Mouse (Mus musculus) layer of hippocampus, adult 18-20 months (tissue): ENCODE results near the gene Unc5b. TPM values are rescaled to one million over a fixed set of nuclear protein-coding genes. Genes with fewer than 3 reads are reported as not detected.

Source experiments
- DNase-seq, 2 experiments: peaks; one replicate each; pipeline ENCODE4 v3.0.0; 2022; ENCODE audit warnings: low spot score in 2 of 2
- total RNA-seq, 2 experiments: library from RNA; stranded (reverse); gene quantifications; 2 replicates each; pipeline ENCODE4 v1.2.3; 2021

Gene Unc5b
- total RNA-seq, 2 experiments from 2014 or later = 15.0 to 15.6 TPM

DNA sequence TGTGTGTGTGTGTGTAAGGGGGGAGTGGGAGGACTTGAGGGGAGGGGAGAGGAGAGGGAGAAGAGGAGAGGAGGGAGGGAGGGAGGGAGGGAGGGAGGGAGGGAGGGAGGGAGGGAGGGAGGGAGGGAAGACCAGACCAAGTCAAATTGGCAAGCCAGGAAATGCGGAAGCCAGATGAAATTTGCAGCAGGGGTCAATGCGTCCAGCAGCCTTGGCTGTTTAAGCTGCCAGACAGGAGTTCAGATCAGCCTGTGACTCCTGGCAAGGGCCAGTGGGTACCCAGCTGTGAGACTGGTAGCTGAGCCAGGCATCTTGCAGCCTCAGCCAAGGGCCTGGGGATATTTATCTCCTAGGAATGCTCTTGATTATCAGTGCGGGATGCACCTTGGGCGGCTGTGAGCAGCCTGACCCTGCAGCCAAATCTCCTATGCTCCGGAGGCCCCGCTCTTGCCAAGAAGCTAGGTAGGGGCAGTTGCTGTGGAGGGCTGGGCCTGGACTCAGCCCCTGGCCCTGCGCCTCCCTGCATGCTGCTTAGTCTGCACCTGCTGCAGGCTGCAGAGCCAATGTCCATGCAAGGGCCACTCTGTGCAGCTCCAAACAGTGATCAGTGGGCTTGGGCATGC, 9.5 kb downstream of the Unc5b start:
- no peak for DNase-seq

DNA sequence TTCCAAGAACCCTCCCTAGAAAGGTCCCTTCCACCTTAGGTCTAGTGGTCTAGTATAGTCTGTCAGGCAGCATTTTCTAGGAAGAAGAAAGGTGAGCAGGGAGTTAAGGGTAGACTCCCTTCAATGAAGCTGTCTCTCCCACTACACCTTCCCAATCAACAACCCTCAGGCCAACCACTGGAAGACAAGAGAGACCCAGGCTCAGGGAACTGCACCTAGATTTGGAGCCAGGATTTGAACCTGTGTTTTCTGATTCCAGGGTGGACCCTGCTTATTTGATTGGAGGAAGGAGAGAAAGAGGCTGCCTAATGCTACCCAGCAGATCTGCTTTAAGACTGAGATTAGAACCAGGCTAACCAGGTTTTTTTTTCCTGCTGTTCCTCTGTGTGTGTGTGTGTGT, 10.1 kb downstream of the Unc5b start:
- no peak for DNase-seq

DNA sequence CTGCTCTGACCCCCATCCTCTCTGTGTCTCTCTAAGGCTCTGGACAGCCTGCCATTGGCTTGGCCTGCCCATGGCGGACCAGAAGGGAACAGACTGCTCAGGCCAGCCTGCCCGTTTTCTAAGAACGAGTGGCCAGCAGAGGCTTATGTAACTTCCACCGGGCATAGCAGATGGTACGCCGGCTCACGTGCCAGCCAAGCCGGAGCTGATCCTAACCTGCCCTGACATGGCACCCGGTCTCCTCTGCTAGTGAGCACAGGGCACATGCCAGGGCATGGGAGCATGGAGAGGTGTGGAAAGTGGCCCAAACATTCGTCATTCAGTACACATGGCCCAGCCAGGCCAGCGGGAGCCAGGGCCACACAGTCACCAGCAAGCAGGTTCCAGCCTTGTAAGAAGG, 10.8 kb downstream of the Unc5b start:
- DNase-seq = no peak

DNA sequence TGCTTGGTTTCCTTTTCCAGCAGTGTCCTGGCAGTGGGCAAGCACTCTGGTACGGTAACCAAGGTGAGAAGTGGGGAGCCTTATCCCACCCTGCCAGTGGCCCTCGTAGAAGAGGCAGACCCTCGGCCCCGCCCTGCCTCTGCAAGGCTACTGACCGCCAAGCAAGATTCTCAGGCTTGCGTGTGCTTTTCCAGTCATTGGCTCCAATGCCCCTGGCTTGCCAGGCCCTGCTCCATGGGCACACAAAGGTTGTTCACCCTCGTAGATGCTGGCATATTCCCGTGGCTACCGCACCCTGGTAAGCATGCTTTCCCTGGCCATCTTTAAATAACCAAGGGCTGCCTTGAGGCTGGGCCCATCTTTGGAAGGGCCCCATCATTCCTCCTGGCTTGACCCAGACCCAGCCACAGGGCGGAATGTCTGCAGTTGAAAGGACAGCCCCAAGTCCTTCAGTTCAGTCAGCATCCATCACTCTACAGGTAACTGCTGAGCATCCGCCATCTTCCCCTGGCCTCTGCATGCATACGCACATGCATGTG, 11.7 kb downstream of the Unc5b start:
- DNase-seq = no peak

DNA sequence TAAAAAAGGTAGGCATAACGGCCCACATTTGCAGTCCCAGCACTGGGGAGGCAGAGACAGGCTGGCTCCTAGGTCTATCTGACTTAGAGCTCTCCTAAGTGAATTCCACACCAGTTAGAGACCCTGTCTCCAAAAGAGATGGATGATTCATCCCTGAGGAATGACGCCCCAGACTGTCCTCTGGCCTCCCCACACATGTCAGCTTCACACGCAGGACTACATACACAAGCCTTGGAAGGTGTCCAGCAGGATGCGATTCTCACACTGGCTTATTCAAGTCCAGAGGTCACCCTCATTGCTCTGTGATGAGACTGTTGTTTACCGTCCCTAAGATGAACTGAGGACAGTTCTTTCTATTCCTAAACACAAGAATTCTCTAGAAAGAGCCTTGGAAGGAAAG, 12.2 kb downstream of the Unc5b start:
- no peak for DNase-seq

DNA sequence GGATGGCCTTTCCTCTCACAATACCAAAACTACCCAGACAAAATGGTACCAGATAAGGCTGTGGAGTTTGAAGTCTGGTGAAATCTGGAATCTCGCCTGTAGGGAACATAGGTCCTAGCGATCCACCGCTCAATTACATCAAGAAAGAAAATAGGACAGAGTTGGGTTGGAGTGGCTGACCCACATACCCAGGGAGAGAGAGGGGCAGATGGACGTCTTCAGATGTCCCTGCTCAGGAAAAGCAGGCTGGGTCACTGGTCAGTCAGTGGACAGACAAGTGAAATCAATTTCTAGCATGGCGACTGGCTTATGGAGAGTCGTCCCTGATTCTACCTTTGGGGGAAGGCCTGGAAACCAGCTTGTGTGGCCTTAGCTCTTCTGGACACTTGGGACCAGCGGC, 12.7 kb downstream of the Unc5b start:
- no peak for DNase-seq

DNA sequence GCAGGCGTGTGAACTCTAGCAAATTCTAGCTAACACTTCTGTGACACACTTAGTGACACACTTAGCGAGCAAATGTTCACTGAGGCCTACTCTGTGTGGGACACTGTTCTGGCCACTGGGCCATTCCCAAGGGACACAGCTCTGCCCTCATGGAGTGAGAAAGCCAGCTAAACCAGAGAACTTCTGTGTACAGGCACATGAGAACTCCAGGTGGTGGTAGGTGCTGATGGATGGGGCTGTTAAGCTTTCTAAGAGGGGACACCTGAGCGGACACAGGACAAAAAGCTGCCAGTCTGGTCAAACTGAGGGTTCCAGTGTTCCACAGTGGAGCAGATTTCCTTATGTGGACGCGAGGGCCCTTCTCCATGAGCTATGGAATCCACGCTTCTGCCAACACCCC, 13.5 kb downstream of the Unc5b start:
- DNase-seq = no peak

DNA sequence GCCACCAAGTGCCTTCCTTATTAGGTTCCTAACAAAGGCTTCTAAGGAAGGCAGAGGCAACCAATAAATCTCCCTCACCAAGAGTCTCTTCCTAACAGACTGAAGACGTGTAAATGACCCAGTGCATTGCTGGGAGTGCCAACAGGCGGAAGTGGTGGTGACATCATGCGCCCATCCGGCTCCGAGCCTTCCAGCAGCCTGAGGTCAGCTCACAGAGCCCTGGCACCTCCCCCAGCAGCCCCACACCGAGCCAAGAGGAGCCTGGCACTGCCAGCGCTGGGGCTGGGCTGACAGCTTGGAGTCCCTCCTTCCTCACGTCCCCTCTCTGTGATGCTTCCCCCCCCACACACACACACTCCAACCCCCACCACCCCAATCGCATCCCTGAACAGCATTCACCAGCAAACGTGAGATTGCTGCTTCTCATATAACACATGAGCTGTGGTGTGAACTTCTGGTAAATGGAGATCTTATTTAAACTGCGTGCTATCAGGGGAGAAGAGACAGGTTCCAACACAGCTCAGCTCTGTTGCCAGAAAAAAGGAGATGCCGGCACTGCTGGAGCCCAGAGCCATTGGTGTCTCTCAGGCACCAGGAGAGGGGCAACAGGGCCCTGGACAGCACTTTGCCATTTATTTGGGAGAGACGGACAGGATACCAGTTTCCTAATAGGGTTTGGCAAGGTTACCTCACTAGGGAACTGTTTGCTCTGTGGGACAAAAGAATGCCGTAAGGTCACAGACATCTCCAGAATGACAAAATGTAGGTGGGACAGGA, 14.3 kb downstream of the Unc5b start:
- peak; percentile 53 to 77 for DNase-seq

DNA sequence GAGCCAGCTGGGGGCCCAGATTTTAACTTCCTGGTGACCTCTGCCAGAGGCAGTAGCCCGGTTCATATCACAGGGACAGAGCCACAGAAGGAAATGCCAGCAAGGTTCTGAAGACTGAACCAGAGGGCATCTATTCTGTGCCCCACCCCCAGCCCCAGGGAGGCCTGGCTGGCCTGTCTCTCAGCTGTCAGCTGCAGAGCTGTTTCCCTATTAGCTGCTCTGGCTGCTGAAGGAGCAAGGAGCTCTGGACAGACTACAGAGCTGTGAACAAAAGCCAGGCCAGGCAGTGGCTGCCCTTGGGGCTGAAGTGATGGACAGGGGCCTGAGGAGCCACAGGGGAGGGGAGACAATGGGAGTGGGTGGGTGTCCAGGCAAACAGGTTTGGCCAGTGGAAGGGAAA, 15.5 kb downstream of the Unc5b start:
- no peak for DNase-seq

DNA sequence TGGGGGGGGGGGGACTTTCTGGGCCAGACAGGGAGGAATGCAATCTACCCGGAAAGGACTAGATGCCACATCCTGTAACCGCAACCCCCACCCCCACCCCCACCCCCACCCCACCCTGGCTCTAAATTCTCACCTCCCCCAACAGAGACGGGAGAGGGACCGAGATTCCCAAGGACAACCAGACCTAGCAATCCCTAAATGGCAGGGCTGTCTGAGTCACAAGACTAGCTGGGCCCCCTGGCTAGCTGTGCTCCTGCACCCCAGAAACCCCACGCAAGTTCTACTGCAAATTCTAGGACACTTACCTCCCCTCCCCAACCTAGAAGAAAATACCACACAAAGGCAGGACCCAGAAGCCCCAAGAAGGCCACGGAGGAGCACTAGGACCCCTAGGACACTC, 16.3 kb downstream of the Unc5b start:
- no peak for DNase-seq

DNA sequence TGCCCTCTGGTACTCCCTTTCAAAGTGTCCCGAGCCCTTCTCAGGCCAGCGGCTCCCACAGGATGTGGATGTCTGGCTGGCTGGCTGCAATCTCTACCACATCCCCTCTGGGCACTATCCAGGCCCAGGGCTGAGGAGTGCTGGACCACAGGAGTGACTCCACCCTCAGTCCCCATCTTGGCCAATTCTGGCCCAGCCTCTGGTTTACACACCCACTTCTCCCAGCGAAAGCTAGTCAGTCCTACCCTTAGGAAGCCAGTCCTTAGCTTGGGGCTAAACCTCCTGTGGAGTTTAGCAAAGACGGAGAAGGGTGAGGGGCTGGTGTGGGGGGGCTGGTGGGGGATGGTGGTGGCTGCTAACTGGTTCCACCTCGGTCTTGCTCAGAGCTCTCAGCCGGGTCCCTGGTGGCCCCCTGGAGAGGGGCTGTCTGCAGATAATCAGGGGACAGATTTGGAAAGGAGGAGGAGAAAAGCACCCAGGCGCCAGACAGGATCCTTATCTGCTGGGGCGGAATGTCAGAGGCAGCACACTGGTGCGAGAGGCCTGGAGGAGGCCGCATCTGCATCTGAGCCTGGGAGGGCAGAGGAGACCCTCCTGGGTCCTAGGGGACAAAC, 16.8 kb downstream of the Unc5b start:
- DNase-seq = no peak

DNA sequence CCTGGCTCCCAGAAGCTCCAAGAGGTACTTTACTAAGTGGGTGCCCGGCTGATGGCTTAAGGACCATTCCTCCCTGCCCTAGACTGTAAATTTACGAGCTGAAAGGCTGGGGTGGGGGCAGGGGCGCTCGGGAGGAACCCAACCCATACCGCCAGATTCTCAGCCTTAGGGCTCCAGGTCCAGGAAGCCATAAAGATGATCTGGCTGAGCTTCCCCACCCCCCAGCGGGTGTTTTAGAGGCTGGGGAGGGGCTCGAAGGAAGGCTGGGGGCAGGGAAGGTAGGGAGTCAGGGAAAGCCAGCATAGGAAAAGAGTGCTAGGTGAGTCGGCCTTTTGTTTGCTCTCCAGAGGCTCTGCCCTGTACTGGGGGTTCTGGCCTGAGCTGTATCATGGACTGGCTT, 17.8 kb downstream of the Unc5b start:
- no peak for DNase-seq

DNA sequence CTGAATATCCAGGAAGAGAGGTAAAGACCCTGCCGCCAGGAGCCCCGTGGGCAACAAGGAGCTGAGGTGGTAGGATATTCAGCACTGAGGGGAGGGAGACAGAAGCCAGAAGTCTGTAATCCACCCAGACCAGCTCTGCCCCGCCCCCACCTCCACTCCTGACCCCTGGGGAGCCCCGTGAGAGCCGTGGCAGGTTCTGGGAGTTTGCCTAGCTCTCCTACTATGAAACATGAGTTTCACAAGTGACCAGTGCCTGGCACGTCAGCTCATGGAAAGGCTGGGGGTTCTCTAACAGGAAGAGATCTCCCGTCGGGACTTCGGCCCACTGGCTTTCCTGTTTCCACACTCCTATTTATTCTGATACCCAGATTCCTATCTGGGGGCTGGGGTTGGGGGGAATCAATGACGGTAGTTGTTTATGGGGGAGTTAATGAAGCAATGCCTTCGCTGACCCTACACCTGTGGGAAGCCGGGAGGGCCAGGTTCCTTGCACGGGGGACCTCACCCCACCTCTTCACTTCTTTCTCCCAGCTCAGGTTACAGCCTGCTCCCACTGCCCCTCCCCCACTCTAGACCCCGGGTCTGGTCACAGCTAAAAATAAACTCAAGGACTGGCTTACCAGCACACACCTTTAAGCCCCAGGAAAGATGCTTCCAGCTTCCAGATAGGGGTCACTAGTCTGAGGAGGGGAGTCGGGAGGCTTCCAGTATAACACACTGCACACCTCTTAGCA, 19.4 kb downstream of the Unc5b start:
- no peak for DNase-seq

DNA sequence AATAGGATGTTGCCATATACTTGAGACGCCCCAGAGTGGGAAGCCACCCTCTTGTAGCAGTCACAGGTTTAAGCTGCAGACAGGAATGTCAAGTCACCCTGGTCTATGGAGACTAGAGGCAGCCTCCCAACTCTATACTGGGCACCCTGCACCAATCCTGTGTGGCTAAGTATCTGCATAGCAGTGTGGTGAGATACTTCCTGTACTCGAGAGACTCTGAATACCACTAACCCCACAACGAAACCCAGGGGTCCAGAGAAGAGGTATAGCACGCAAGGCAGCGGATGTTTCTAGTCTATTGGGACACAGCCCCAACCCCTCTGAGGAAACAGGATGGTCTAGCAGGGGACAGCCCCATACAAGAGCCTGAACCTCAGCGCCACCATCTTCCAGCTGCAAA, 22.9 kb downstream of the Unc5b start:
- DNase-seq = no peak

DNA sequence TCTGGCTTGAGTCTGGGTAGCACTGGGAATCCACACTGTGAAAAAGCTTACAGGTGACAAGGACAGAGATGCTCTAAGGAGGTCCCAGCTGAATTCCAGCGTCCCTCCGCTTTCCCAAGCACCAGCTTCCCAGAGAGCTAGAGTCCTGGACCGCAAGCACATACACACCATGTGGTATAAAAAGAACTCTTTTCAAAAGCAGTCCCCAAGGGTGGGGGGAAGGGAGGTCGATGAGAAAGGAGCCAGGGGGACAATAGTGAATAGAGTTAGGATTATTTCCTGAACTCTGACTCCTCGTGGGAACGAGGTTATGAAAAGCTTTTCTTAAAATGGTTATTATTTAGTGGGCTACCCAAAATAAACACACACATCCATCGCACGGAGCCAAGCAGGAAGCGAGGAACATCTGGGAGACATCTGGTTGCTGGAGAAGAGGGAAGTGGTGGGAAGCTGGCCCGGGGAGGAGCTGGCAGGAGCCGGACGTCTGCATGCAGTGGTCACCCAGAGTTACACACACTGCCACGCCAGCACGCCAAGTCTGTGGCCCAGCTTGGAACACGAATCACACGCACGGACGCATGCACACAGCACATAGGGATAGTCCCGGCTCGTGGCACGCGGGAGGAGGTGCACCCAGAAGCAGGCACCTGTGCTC, 23.7 kb downstream of the Unc5b start:
- DNase-seq = no peak

DNA sequence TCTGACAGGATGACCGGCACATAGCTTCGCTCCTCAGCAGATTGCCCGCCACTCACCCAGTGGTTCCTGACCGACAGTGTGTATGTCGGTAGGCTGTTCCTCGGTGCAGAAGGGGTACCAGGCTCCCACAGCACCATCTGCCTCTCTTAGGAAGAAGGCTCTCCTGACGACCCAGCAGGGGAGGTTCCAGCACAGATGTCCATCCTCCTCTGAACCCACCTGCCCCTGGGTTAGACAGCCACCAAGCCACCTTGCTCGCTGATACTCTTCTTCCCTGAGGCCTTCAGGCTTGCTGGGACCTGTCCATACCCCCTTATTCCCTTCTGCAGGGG, 25.2 kb downstream of the Unc5b start:
- no peak for DNase-seq

DNA sequence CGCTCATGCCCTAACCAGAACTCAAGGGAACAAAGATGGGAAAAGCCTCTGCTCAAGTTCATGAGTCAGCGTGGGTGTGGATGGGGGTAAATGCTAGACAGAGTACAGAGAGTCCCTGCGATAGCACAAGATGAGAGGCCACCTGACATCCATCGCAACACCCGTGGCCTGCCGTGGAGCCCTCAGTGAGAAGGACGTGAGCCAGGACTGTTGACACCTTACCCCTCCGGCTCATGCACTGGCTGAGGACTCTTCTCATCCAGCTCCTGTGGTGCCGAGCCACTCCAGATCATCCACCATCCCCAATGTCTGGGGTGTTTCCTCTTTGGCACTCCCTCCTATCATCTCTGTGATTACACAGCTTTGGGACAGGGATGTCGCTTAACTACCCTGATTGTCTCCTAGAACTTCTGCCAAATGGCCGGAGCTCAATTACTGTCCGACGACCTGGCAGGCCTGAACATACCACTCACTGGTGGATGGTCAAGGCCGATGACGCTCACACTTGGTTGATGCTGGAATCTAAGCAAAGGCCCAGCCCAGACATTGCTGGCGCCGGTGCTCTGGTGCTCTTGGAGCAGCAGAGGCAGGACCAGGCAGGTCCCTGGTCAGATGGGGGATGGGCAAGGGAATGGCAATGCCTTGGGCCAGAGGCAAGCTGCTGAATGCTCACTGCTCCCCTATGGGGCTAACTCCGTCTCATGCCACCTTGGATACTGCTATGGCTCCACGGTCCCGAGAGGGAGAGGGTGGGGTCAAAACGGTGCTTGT, 25.8 kb downstream of the Unc5b start:
- no peak for DNase-seq

DNA sequence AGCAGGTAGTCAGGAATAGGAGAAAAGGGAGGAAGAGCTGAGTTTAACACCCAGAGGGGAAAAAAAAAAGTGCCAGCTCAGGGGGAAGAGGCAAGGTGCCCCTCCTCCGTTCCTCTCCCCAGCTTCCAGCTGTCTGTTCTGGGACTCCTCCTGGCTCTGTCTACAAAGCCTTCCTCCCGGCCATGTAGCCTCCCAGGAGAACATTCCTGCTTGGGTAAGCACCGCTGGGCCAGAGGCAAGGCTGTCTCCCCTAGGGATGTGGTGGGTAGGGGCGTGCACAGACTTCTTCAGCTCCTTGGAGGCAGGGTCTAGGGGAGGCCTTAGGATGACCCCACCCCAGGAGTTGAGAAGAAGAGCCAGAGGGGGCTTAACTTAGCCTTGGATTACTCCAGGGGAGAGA, 26.5 kb downstream of the Unc5b start:
- DNase-seq = no peak

DNA sequence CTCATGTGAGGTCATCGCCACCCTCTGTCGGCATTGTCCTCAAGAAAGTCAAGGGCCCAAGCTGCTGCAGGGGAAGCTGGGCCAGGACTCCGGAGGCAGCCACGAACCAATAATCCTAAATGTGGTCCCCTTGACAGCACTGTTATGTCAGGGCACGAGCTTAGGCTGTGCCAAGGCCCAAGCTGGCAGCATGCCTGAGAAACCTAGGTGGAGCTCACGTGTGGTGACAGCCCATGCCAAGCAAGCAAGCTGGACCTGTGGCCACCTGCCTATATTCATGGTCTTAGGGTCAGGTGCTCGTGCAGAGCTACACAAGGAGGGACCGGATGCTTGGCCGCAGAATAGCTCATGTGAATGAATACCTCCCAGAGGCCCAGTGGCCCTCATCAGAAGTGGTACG, 27.4 kb downstream of the Unc5b start:
- no peak for DNase-seq

DNA sequence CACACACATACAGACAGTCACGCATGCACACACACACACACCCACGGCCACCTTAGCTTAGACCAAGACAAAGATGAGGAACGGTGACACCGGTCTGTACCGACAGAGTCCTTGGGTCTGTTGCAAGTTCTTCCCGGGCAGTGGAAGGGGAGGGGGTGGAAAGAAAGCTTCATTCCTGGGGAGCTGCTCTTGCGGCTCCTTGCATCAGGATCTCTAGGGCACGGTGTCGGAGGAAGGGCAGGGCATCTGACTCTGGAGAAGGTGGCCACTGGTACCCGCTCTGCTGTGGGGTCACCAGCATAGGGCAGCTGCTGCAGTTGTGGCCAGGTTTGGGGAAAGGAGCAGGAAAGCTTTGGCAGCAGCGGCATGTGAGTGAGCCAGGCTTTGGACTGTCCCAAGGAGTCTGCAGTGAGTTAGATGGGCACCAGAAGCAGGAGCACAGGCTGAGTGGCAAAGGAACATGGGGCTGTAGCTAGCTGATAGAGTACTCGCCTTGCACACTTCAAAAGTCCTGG, 29.4 kb downstream of the Unc5b start:
- DNase-seq = no peak
